Mouse (Mus musculus) left cerebral cortex, adult 11 months (tissue): ENCODE results near the gene Samm50.

ENCODE experiments used
- DNase-seq: peaks from one replicate; pipeline ENCODE4 v3.0.0; 2022; ENCODE audit warnings: low spot score

The Samm50 gene

GRCm38 (mm10) chr15:84211564-84211963 is 19.5 kb downstream of the Samm50 start:
- DNase-seq = no peak

DNA sequence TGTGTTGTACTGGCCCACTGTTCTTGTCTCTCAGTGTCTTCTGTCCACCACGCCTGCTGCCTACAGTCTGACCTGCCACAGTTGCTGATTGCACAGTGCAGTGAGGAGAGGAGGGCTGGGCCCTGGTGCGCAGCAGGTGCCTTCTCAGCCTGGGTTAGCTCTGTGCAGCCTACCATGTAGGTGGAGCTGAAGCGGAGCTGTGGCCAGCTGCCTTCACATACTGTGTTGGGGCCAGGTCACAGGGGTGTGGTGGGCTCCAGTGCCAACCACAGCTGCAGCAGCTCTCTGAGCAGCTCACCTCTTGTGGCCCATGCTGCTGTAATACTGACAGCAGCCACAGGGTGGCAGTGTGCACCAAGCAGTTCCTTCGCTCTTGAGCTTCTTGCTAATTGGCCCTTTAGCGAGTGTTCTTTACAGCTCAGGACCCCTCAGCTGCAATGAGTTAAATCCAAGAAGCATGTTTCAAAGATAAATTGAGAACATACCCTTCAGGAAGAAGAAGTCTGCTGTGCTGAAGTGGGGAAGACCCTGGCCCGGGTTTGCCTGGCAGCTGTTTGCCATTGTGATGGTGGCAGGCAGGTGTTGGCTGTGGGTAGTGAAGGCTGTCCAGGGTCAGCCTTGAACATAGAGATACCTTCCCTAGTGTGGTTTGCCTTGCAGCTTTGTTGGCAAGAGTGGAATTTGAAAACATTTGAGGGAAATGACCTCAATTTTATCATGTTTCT is 20.2 kb downstream of the Samm50 start:
- peak; percentile 57 for DNase-seq

DNA sequence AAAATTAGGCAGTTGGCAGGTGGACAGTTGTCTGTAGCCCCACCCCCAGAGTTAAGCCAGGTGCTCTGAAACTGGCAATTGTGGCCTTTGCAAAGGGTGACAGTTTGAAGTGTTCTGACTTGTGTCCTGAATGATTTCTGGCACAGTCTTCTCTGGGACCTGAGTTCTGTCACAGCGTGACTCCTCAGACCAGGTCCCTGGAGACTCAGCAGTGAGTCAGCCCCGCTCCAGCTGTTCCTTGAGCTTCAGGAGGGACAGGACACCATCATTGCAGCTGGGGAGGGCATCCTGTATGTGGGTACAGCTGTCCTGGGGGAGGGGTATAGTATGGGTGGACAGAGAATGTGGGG is 20.7 kb downstream of the Samm50 start:
- DNase-seq = no peak

- no peak for DNase-seq
Observed at GRCm38 (mm10) chr15:84213162-84213739, 21.2 kb downstream of the Samm50 start.

- no peak for DNase-seq
Observed at GRCm38 (mm10) chr15:84214476-84214875, 22.4 kb downstream of the Samm50 start.

DNA sequence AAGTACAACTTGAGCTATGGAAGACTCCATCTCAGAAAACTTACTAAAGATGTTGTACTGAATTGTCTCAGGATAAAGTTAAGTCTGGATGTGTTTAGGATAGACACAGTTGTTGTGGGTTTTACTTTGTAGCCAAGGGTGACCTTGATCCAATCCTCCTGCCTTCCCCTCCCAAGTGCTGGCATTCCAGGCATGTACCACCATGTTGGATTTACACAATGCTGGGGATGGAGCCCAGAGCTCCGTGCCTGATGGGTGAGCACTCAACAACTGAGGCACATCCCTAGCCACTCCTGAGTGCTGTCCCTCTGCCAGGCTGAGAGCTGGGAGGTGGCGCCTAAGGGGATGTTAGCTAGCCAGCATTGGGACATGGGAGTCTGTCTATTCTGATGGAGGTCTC is 23.2 kb downstream of the Samm50 start:
- DNase-seq = no peak

GRCm38 (mm10) chr15:84216026-84216425 is 24.0 kb downstream of the Samm50 start:
- no peak for DNase-seq

DNA sequence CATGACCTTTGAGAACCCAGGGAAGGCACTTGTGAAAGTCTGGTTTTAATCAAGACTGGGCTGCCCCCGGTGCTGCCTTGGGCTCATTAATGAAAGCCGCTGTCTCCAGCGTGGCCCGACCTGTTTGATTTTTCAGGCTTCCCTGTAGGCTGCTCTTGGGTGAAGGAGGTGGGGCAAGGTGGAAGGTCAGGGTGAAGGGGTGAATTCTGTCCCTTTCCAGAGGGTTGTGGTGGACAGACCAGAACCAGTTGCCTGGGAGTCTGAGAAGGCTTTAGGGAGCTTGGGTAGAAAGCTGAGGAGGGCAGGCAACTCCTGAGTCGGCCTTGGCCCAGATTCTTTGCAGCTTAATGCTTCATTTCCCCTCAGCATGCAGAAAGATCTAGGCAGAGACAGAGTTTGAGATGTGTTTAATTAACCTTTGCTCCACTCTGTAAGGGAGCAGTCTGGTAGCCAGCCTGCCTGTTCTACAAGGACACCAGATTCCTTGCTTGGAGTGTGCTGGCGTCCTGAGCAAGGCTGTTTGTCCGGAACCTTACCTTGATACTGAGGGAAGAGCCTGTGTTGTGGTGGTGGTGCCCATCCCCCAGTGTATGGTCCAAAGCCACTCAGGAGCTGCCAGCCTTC is 24.5 kb downstream of the Samm50 start:
- no peak for DNase-seq

- DNase-seq = no peak
Observed at GRCm38 (mm10) chr15:84217969-84218782, 26.1 kb downstream of the Samm50 start.

GRCm38 (mm10) chr15:84218783-84219271 is 26.8 kb downstream of the Samm50 start:
- DNase-seq = no peak

DNA sequence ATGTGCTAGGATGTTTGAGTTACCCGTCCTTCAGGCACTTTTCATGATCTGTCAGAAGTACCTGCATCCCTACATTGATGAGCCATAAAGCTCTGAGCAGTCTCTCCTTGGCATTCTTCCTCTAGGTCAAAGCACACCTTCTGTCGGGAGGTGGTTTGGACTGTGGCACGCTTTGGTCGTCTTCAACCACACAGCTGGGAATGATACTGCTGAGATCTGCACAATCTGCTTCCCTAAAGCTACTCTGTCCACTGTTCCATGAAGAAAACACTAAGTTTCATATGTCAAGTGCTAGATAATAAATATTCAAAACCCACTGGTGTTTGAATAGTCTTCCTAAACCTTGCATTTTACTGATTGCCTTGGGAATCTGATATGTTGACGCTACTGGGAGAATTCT is 29.5 kb downstream of the Samm50 start:
- no peak for DNase-seq

DNA sequence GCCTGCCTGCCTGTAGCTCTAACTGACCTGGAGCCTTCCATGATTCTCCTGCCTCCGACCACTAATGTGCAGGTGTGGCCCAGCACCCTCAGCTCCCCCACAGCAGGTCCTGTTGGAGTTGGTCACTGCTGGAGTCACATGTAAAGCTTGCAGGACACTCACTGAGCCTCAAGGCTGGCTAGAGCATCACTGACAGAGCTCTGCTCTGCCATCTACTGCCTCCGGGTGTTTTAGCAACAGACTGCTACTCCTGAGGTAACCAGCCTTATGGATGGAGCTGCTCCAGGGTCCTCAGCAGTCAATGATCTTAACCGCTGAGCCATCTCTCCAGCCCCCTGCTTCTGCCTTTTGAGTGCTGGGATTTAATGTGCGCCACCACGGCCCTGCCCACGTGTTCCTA is 31.4 kb downstream of the Samm50 start:
- no peak for DNase-seq

- no peak for DNase-seq
Observed at GRCm38 (mm10) chr15:84224779-84225178, 32.7 kb downstream of the Samm50 start.

GRCm38 (mm10) chr15:84226918-84227317 is 34.9 kb downstream of the Samm50 start:
- no peak for DNase-seq

DNA sequence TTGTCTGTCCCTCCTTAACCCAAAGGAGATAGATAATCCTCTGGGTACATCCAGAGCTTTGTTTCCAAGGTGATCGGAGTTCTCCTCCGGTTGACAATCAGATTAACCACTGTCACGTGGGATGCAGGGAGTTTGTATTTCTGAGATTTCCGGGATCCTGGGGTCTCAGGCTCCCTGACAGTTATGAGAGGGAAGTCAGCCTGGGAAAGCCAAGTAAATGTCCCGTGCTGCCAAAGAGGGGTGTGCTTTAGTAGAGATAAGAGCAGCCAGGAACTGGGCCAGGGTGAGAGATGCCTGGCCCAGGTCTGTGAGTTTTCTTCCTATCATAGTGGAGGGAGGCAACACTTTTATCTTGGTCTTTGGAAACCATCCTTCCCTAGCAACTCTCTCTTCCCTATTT is 38.6 kb downstream of the Samm50 start:
- no peak for DNase-seq

GRCm38 (mm10) chr15:84231113-84231712 is 39.2 kb downstream of the Samm50 start:
- no peak for DNase-seq

- DNase-seq = no peak
Observed at GRCm38 (mm10) chr15:84231721-84232561, 39.9 kb downstream of the Samm50 start, which contains the start of gene Parvb. TSS of gene Parvb (plus strand) at chr15:84232043.

DNA sequence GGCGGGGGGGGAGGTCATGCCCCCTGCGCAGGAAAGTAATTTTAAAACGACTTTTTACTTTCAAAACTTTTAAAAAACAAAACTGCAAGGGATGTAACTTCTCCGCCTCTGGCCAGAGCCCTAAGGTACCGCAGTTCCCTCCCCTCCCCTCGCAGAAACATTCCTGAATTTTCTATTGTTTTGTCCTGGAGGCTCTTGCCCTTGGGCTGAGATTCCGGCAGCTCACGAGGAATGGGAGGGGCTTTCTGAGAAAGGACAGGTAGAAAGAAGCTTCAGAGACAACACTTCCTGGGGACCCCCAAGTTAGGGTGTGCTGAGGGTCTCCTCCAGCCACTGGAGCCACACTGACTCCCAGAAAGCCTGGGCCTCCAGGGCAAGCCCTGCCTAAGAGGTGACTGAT is 40.6 kb downstream of the Samm50 start:
- DNase-seq = no peak

DNA sequence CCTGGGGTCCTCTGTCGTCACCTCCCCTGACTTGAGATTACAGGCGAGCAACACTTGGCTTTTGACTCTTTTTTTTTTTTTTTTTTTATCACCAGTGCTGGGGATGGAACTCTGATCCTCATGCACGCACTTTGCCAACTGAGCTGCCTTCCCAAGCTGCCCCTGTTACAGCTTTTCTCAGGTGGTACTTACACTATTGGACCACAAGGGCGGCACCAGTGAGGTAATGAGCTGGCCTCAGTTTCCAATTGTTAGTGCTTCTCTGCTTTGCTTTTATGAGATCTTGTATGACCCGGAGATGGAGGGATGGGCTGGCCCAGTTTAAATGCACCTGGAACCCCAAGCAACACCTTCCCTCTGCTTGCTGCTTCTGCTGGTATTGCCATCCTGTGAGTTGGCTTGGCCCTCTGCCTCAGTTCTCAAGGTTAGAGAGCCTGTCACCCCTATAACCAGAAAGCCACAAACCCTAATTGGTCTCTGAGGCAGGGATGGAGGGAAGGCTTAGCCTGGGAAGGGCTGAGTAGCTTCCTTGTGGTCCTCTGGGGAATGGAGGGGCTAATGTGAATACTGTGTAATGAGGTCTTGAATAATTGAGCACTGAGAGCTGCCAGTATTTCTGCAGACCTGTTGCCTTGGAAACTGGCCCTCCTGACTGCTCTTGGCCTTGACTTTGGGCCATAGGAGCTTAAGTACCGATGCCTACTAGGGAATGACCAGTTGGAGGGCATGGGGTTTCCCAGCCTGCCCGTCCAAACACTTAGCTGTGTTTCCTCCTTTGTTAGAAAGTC is 42.9 kb downstream of the Samm50 start:
- DNase-seq = no peak

DNA sequence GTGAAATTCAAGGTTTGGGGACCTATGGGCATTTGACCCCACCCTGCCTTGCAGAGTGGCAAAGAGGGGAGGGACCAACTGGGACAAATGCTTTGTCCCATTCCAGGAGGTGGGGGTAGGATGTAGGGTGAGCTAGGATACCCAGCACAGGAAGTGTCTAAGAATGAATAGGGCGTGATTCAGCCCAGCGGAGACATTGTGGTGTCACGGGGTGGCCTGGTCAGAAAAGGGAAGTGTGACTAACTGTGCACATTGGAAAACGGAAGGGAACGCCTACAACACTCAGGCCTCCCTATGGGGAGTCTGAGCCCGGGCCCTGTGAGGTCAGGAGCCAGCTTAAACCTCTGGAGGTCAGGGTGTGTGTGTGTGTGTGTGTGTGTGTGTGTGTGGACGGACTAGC is 43.6 kb downstream of the Samm50 start:
- DNase-seq = no peak
